Mouse (Mus musculus) spleen, adult 2 months (tissue): Measurements from ENCODE around the gene Cpa3.

Experiments
- CTCF ChIP-seq: fragments of 200-500 bp; IDR thresholded peaks from 2 replicates; pipeline ENCODE4 v1.5.1; 2011; ENCODE audit warnings: mild to moderate bottlenecking, inconsistent platforms; ENCODE audit not compliant: insufficient read depth, insufficient read length, insufficient replicate concordance; ENCODE audit errors: extremely low read depth
- POLR2A ChIP-seq: fragments of 200-500 bp; IDR thresholded peaks from 2 replicates; pipeline ENCODE4 v1.6.1; 2011; ENCODE audit warnings: low read depth, low read length, inconsistent platforms

- TF ChIP-seq CTCF (no peak), POLR2A (no peak)
These were observed 44.1 kb downstream of the Cpa3 start for GRCm38 (mm10) chr3:20197878-20198277.
